Comparison of ENCODE assay signal across 21 mouse cellular contexts in genomic region chr9:55016926-55017325, GRCm38 (mm10). TPM values are rescaled to one million over a fixed set of nuclear protein-coding genes. Genes with fewer than 3 reads are reported as not detected.
"Had no signal": no experiment of that assay in that cellular context is flagged by ENCODE, and none has a peak within 500 bp of the region (broad histone marks: within the 10 kb centered on the region; RNA-seq: fewer than 3 reads in every experiment).

No protein-coding gene starts in this region.

- ATAC-seq: midbrain, embryonic 13.5 days; midbrain, embryonic 15.5 days had no signal

- H3K27me3 ChIP-seq: midbrain, embryonic 13.5 days; midbrain, embryonic 15.5 days; neural tube, embryonic 13.5 days; neural tube, embryonic 15.5 days had no signal

- H3K4me3 ChIP-seq: midbrain, embryonic 10.5 days; midbrain, embryonic 13.5 days; midbrain, embryonic 15.5 days; myocyte; neural tube, embryonic 13.5 days; neural tube, embryonic 15.5 days had no signal

- H3K9me3 ChIP-seq: midbrain, embryonic 10.5 days; midbrain, embryonic 13.5 days; midbrain, embryonic 15.5 days; neural tube, embryonic 13.5 days; neural tube, embryonic 15.5 days had no signal

- H3K4me1 ChIP-seq: midbrain, embryonic 10.5 days; midbrain, embryonic 13.5 days; midbrain, embryonic 15.5 days had no signal

- H3K9ac ChIP-seq: lung, embryonic 14.5 days; midbrain, embryonic 13.5 days; midbrain, embryonic 15.5 days; neural tube, embryonic 13.5 days; neural tube, embryonic 15.5 days had no signal

- DNase-seq: lung, adult 18-20 months; lung, embryonic 14.5 days; lung, postnatal 10 days; lung, postnatal 4 days; retina, postnatal 1 day; right cerebral cortex, adult 18-20 months; right cerebral cortex, postnatal 25 days; right cerebral cortex, postnatal 4 days; spleen, adult 18-20 months; thymus, adult 2 months; thymus, postnatal 25 days; thymus, postnatal 4 days had no signal

- H3K27ac ChIP-seq: midbrain, embryonic 10.5 days; midbrain, embryonic 13.5 days; midbrain, embryonic 15.5 days; neural tube, embryonic 13.5 days; neural tube, embryonic 15.5 days had no signal

RNA-seq across cellular contexts. Expression of gene Chrna3, which starts 9.4 kb away (rescaled TPM):
- total RNA-seq: megakaryocyte, adult 5-6 weeks; megakaryocyte-erythroid progenitor cell, adult 5-6 weeks had no signal
- polyA plus RNA-seq: myocyte had no signal

RNA-seq across cellular contexts. Expression of gene Chrnb4, which starts 31.7 kb away (rescaled TPM):
- total RNA-seq: megakaryocyte-erythroid progenitor cell, adult 5-6 weeks had no signal

RNA-seq across cellular contexts. Expression of gene Chrna5, which starts 36.2 kb away (rescaled TPM):
- total RNA-seq: megakaryocyte, adult 5-6 weeks; megakaryocyte-erythroid progenitor cell, adult 5-6 weeks had no signal
- polyA plus RNA-seq: liver, embryonic 16.5 days; myocyte had no signal
